Mouse (Mus musculus) lung, embryonic 14.5 days (tissue): ENCODE results near the gene Eif4e3. TPM values are rescaled to one million over a fixed set of nuclear protein-coding genes. Genes with fewer than 3 reads are reported as not detected.

Experiments
- ATAC-seq: fragments of 200-750 bp; cut with Nextera tagmentation; 2 replicates; pipeline ENCODE4 v1.8.0; 2017; ENCODE audit warnings: mild to moderate bottlenecking, moderate TSS enrichment, moderate library complexity; ENCODE audit not compliant: insufficient read depth
- DNase-seq: peaks from one replicate; pipeline ENCODE4 v3.0.0-alpha.2; 2015
- H3K27ac ChIP-seq: fragments of 300-500 bp; sonication (generic); 2 replicates; pipeline ENCODE4 v1.5.1; 2014; ENCODE audit warnings: low read depth, mild to moderate bottlenecking, moderate library complexity
- H3K27me3 ChIP-seq: fragments of 300-500 bp; sonication (generic); 2 replicates; pipeline ENCODE4 v1.6.1; 2014; ENCODE audit warnings: low read length, control low read depth; ENCODE audit not compliant: insufficient read depth
- H3K36me3 ChIP-seq: fragments of 300-500 bp; sonication (generic); 2 replicates; pipeline ENCODE4 v1.6.1; 2014; ENCODE audit warnings: control low read depth; ENCODE audit not compliant: insufficient read depth
- H3K4me1 ChIP-seq: fragments of 300-500 bp; sonication (generic); 2 replicates; pipeline ENCODE4 v1.6.1; 2014; ENCODE audit warnings: antibody characterized with exemption, control low read depth; ENCODE audit not compliant: insufficient read depth
- H3K4me2 ChIP-seq: fragments of 300-500 bp; sonication (generic); 2 replicates; pipeline ENCODE4 v1.6.1; 2014; ENCODE audit warnings: mild to moderate bottlenecking
- H3K4me3 ChIP-seq: fragments of 300-500 bp; sonication (generic); 2 replicates; pipeline ENCODE4 v1.5.1; 2014; ENCODE audit warnings: low read depth, low read length
- H3K9ac ChIP-seq: fragments of 300-500 bp; sonication (generic); 2 replicates; pipeline ENCODE4 v1.6.1; 2014
- H3K9me3 ChIP-seq: fragments of 300-500 bp; sonication (generic); 2 replicates; pipeline ENCODE4 v1.6.1; 2016; ENCODE audit warnings: low read depth, low read length, control low read depth
- CTCF ChIP-seq: IDR thresholded peaks from 2 replicates; pipeline ENCODE4 v1.5.1; 2016; ENCODE audit warnings: antibody characterized with exemption, low read depth
- WGBS: fragments of 180-500 bp; shearing (Covaris S2); extraction: QIAGEN DNeasy Blood & Tissue Kit; methylation state at CpG from one replicate; pipeline ENCODE4 v1.1.7; 2014; 5-methylcytosine and 5-hydroxymethylcytosine counted together
- polyA plus RNA-seq: library from polyadenylated mRNA; unstranded; fragments of >200 nt; fragmentation: Nextera tagmentation; extraction: Ambion mirVana; gene quantifications from 2 replicates; pipeline ENCODE4 v1.2.1, GENCODE M21; 2014

Gene Eif4e3
- polyA plus RNA-seq, 1 experiment from 2014 or later = 27.8 TPM

DNA sequence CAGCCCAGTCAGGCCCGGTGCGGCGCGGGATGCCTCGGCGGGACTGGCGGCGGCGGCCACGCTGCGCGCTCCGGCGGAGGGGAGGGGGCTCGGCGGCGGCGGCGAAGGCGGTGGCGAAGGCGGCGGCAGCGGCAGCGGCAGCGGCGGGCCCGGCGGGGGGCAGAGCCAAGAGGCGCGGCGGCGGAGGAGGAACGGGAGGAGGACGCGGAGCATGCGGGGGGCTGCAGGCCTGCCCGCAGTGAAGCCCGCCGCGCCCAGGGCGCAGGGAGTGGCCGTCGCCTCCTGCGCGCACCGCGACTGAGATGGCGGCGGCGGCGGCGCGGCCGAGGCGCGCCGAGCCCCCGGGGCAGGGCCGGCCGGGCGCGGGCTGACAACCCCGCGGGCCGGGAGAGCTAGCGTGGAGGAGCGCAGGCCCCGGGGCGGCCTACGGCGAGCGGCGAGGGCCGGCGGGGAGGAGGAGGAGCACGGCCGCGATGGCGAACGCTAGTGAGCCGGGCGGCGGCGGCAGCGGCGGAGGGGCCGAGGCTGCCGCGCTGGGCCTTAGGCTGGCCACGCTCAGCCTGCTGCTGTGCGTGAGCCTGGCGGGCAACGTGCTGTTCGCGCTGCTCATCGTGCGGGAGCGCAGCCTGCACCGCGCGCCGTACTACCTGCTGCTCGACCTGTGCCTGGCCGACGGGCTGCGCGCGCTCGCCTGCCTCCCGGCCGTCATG lies 25.8 kb upstream of the Eif4e3 start, which contains the start of gene Gpr27:
Gene Gpr27 (plus strand): TSS at position 474 of the 710 bp plus-strand sequence.
- ATAC-seq (peak; percentile 71), DNase-seq (peak; percentile 61)
- Histone ChIP-seq H3K9ac (peak within 1 kb of the TSS; percentile 79), H3K4me3 (peak within 1 kb of the TSS; percentile 77), H3K27me3 (peaks cover 36% of the 10 kb centered on the region), H3K4me2 (peak within 1 kb of the TSS; percentile 96), H3K9me3 (no peaks in the 10 kb centered on the region), H3K27ac (peak within 1 kb of the TSS; percentile 24; the same call in 1 of the 2 replicates), H3K4me1 (0 out of 2 replicates have a peak, but pooled peaks cover 3% of the 10 kb centered on the region), H3K36me3 (no peaks in the 10 kb centered on the region)
- TF ChIP-seq CTCF = no peak
- WGBS = under 1% methylated on average over 98 of the region's 112 CpGs

DNA sequence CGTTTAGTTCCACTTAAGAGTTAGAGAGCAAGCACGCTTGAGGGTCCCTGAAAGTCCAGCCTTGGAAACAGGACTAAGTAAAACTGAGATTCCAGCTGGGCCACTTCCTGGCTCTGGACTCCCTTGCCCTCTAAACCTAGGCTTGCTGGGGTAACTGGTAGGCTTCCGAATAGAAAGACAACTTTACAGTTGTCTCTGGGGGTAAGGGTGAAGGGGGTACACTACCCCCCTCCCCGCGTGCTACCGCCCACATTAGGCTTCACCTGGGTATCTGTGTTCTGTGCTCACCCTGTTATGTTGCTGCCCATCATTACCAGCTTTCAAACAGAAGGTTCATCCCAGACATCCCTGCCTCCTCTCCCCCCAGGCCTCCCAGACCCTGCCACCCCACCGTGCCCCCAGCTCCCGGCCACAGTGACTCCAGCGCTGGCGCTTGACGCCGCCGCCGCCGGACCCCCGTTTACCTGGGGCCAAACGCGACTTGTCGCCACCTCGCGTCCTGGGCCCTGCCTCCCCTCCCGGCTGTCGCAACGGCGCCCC lies 25.2 kb upstream of the Eif4e3 start:
- no peaks in the 10 kb centered on the region for H3K9me3 ChIP-seq
- peak overlapping the region; percentile 77 for H3K4me3 ChIP-seq
- H3K4me2 ChIP-seq = peak overlapping the region; percentile 96
- H3K9ac ChIP-seq = peak overlapping the region; percentile 79
- 0 out of 2 replicates have a peak, but pooled peaks cover 3% of the 10 kb centered on the region for H3K4me1 ChIP-seq
- H3K36me3 ChIP-seq = no peaks in the 10 kb centered on the region
- peak; percentile 55; the same call in 1 of the 2 replicates for ATAC-seq
- H3K27ac ChIP-seq = no peak overlapping the region; the same call in 1 of the 2 replicates
- H3K27me3 ChIP-seq = peaks cover 36% of the 10 kb centered on the region
- 4% methylated on average over 25 of the region's 25 CpGs for WGBS
- peak; percentile 37 for DNase-seq
- no peak for TF ChIP-seq CTCF

DNA sequence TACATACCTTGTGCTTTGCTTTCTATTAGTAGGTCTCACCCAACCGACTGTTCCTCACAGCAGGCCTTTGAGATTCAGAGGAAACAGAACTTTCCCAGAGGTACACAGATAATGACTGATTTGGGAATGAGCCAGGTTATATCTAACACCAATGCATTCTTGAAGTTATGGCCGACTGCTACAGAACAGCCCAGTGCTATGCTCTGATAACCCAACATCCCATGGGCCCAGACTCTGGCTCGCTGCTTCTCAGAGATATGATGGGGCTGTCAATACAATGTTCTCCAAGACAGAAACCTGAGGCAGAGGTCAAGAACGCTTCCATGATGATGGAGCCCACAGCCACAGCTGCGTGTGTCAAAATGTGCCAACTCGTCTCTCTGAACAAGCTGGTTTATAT lies 21.9 kb upstream of the Eif4e3 start:
- TF ChIP-seq CTCF = no peak
- DNase-seq (no peak), ATAC-seq (no peak)
- Histone ChIP-seq H3K27me3 (peaks cover 24% of the 10 kb centered on the region), H3K4me1 (no peaks in the 10 kb centered on the region), H3K4me2 (no peak overlapping the region), H3K4me3 (no peak overlapping the region), H3K9ac (no peak overlapping the region), H3K36me3 (no peaks in the 10 kb centered on the region), H3K9me3 (peaks cover 4% of the 10 kb centered on the region; the same call in 1 of the 2 replicates), H3K27ac (no peak overlapping the region)
- 69% methylated on average over 6 of the region's 6 CpGs for WGBS

DNA sequence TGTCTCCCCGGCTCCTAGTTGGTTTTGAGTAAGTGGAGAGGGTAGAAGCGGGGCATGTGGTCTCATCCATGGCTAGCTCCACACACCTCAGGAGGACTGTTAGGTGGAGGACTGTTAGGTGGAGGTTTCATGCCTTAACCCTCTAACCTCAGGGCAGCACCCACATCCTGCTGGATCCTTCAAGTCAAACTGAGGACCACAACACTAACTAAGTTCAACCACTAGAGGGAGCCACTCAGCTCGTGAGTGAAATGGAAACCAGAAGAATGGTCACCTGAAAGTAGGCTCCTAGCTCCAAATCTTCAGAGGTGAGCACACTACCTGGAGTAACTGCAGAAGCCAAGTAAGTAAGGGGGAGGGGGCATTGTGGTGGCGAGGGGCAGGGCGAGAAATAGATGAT lies 18.3 kb upstream of the Eif4e3 start:
- Histone ChIP-seq H3K4me2 (no peak overlapping the region), H3K27ac (no peak overlapping the region), H3K9ac (no peak overlapping the region), H3K4me3 (no peak overlapping the region), H3K4me1 (no peaks in the 10 kb centered on the region), H3K9me3 (peaks cover 4% of the 10 kb centered on the region; the same call in 1 of the 2 replicates), H3K27me3 (0 out of 2 replicates have a peak, but pooled peaks cover under 1% of the 10 kb centered on the region), H3K36me3 (no peaks in the 10 kb centered on the region)
- DNase-seq = peak; percentile 62
- peak; percentile 77 for TF ChIP-seq CTCF
- no peak for ATAC-seq
- WGBS = 57% methylated on average over 5 of the region's 5 CpGs

DNA sequence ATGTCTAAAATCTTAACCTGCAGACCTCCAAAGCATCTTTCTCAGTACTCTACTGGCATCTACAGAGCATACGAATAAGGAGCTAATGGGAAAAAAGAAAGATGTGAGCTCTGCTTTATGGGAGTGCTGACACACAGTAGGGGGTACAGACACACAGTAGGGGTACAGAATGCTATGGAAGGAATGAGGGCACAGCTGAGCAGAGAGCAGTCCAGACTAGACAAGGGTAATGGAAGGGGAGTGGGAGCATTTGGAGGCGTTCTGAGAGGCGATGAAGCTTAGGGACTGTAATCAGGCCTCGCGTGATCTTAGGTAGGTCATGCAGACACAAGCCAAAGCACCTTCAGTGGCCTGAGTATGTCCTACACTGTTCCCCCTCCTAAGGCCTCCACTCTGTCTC lies 17.4 kb upstream of the Eif4e3 start:
- no peak overlapping the region for H3K4me2 ChIP-seq
- H3K36me3 ChIP-seq = no peaks in the 10 kb centered on the region
- no peak overlapping the region for H3K27ac ChIP-seq
- no peak overlapping the region for H3K4me3 ChIP-seq
- H3K4me1 ChIP-seq = no peaks in the 10 kb centered on the region
- no peaks in the 10 kb centered on the region for H3K27me3 ChIP-seq
- no peak for TF ChIP-seq CTCF
- WGBS = 95% methylated on average over 5 of the region's 5 CpGs
- ATAC-seq (no peak), DNase-seq (no peak)
- no peak overlapping the region for H3K9ac ChIP-seq
- H3K9me3 ChIP-seq = peaks cover 4% of the 10 kb centered on the region; the same call in 1 of the 2 replicates

DNA sequence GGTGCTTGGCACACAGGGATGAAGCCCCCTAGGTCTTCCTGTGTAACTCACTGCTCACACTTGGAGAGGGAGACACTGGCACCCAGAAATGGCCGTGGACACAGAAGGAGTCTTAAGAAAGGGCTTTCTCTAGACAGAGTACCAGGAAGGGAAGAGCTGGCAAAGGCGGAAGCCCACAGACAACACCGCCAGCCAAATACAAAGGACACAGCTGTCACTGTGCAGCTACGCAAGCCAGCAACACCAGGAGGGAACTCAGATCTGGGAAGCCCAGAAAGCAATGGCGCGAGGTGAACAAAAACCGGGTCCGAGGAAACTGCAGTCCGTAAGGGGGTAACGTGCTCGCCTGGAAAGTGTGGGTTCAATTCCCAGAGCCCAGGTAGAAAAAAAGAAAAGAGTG lies 11.5 kb upstream of the Eif4e3 start:
- no peak overlapping the region for H3K27ac ChIP-seq
- H3K27me3 ChIP-seq = no peaks in the 10 kb centered on the region
- H3K9ac ChIP-seq = no peak overlapping the region
- H3K4me1 ChIP-seq = no peaks in the 10 kb centered on the region; the same call in 1 of the 2 replicates
- no peak for TF ChIP-seq CTCF
- H3K36me3 ChIP-seq = no peaks in the 10 kb centered on the region
- DNase-seq (peak; percentile 23), ATAC-seq (no peak)
- H3K9me3 ChIP-seq = no peaks in the 10 kb centered on the region
- WGBS = 79% methylated on average over 11 of the region's 11 CpGs
- no peak overlapping the region for H3K4me2 ChIP-seq
- no peak overlapping the region for H3K4me3 ChIP-seq

DNA sequence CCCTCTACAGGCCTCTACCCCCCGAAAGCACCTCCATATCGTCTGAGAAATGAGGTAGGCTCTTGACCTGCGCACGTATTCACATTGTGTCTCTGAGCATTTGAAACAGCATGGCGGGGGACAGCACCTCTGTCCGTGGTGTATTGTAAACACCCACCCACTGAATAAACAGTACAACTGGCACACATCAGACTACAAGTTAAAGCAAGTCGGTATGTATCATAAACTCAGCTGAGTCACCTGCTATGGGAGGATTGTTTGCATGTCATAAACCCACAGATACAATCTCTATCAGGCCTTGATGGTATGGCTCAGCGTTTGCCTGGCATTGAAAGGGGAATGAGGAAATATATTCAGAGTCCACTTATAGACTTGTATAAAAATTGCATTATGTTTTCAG lies 10.8 kb upstream of the Eif4e3 start:
- no peak overlapping the region for H3K9ac ChIP-seq
- no peak overlapping the region for H3K27ac ChIP-seq
- no peaks in the 10 kb centered on the region for H3K9me3 ChIP-seq
- H3K4me3 ChIP-seq = no peak overlapping the region
- TF ChIP-seq CTCF = no peak
- WGBS = 69% methylated on average over 8 of the region's 8 CpGs
- H3K4me2 ChIP-seq = no peak overlapping the region
- H3K36me3 ChIP-seq = no peaks in the 10 kb centered on the region
- DNase-seq (no peak), ATAC-seq (no peak)
- no peaks in the 10 kb centered on the region; the same call in 1 of the 2 replicates for H3K4me1 ChIP-seq
- H3K27me3 ChIP-seq = no peaks in the 10 kb centered on the region
